Mouse (Mus musculus) 3134 (cell line): ENCODE measurements around the gene Btf3.

Experiments
- DNase-seq: peaks from one replicate; pipeline ENCODE4 v3.0.0-alpha.2; 2011; ENCODE audit warnings: low spot score; ENCODE audit not compliant: insufficient read length; ENCODE audit errors: extremely low read depth

Btf3 gene

DNA sequence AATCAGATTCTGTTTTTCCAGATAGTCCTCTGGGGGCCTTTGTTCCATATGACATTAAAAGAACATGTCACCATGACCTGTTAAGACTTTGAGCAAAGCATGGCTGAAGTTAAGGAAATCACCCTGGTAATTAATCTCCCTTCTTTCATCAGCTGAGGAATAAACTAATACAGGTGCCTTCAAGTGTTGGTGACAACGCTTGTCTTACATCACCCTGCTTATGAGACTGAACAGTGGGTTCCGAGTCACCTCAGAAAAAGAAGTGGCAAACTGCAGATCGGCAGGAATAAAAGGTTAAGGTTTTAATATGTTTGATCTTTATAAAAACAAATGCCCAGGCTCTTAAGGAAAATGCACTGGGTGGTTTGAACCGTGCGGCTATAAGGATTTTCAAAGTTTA is 37.1 kb downstream of the Btf3 start, which contains the start of gene Gm21976:
Gene Gm21976, plus strand, starts transcription at position 202 of the 400 bp plus-strand sequence.
- DNase-seq = no peak

DNA sequence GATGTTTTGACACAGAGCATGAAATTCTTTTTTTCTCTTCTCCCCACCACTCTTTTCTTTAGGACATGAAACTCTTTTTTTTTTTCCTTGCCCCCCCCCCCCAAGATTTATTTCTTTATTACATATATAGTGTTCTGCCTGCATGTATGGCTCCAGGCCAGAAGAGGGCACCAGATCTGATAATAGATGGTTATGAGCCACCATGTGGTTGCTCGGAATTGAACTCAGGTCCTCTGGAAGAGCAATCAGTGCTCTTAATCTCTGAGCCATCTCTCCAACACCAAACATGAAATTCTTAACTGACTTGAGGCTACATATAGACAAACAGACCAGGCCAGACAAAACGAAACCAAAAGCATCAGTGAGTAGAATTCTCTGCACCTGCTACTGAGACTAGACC is 39.3 kb downstream of the Btf3 start:
- DNase-seq = no peak

DNA sequence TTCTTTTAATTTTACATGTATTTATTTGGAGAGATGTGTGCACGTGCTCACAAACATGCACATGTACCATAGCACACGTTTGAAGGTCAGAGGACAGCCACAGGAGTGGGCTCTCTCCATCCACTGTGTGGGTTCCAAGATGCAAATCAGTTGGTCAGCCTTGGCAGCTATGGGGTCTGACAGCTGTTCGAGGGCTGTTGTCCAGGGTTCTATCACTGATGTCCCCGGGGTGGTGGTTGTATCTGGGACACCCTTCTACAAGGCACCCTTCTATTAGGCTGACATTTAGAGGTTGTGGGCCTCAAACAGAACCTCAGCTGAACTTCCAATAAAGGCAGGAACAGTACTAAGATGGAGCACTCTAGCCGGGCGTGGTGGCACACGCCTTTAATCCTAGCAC is 40.6 kb downstream of the Btf3 start:
- DNase-seq = no peak

DNA sequence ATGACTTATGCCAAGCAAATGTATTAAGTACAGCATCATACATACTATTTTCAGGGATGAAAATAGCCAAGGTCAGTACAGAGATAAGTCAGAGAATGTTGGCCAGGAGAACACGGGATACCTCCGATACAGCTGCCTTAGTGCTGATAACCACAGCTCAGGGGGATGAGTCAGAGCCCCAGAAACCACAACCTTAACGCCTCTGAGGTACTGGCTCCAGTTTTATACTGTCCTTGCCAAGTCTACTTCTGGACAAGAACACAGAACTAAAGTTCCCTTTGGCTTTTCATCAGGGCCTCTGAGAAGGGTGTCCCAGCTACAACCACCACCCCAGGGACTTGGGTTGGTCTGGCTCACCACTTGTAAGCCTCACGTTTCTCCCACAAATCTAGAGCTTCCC is 41.2 kb downstream of the Btf3 start:
- DNase-seq = peak; percentile 48

DNA sequence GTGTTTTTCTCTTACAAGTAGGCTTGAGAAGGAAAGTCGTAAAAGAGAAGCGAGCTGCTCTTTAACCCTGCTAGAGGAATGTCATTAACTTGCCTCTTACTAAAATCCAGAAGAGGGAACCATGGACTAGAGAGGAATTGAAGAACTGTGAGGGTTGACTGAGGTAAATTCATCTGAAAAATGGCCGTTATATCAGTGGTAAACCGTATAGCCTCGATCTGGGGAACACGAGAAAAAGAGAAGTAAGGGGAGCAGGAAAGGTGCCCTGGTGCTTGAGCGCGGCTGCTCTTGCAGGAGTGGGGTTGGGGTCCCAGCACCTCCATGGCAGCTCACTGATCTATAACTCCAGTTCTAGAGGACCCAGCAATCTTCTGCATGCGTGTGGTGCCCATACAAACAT is 42.8 kb downstream of the Btf3 start:
- no peak for DNase-seq

DNA sequence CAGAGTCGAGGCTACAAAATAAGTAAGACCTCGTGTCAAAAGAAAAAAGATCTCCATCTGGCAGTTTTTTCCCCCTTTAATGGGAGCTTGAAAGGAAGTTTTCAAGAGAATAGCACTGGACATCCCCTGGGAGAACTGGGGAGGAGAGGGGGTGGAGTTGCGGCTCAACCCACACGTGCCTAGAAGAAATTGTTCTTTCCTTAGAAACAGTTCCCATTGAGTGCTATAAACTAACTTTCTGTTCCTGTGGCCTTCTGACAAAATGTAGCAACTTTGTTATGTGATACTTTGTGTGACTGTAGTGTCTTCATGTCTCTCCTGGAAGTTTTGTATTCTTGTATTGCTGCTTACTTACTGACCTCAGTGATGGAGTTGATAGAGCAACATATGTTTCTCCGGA is 52.7 kb downstream of the Btf3 start:
- no peak for DNase-seq

DNA sequence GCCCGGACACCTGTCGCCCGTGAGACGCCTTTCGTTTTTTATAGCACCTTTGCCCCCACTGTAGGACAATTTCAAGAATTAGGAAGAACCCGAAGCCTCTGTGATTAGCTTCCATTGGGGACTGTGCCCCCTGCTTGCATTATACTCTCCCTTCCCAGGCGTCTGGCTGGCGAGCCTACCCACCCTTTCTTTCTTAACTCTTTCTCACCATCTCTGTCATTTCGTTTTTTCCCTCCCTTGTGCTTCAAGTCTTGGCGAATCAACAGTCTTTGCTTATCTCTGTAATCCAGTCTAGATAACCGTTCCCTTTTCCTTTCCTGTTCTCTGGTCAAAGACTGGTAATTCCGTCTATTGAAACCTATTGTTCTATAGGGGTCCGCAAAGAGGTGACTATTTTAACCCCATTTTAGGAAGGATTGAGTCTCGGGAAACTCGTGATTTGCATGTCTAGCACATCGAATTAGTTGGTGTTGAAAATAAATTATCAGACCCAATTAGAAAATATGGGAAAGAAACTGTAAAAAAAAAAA is 53.3 kb downstream of the Btf3 start:
- no peak for DNase-seq

DNA sequence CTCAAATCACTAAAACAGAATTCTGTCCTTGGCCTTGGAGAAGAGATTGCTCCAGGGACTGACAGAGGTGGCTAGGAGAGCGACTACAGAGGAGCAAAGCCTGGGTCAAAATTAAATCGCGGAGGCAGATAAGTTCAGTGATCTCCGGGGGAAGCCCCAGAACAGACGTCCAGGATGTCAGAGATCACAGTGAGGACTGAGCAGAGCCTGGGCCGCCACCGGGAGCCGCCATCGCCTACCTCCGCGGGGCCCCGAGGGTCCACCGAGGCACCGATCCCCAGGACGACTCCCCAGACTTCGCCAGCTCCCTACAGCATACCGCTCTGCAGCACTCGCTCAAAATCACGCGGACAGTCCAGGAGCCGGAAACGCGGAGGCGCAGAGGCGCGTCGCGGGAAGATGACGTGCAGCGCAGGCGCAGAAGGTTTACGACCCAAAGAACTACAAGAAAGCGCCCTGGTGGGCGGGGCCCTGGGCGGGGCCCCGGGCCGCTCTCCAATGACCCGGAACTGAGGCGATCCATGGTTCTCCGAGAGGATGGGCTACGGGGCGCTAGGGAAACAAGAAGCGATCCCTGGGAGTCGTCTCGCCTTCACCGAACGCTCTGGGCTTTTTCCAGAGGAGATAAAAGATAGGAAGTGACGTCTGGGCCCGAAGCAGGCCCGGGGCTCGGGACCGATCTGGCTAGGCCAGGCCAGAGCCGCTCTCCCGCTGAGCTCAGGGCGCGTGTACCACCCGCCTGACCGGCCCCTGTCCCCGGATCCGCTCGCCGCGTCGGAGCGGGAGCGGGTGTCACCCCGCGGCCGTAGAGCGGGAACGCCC is 54.0 kb downstream of the Btf3 start, which contains the start of the genes Utp15 and Ankra2:
Gene Utp15, minus strand, starts transcription at position 406 of the 822 bp plus-strand sequence.
Gene Ankra2, plus strand, starts transcription at position 439 of the 822 bp plus-strand sequence.
- peak; percentile 100 for DNase-seq
